Mouse (Mus musculus) layer of hippocampus, postnatal 36 days (tissue): Measurements from ENCODE around the gene 1700028K03Rik. TPM values are rescaled to one million over a fixed set of nuclear protein-coding genes. Genes with fewer than 3 reads are reported as not detected.

Experiments used
- DNase-seq, 2 experiments: peaks; one replicate each; pipeline ENCODE4 v3.0.0; 2022
- total RNA-seq, 2 experiments: library from RNA; stranded (reverse); gene quantifications; 2 replicates each; pipeline ENCODE4 v1.2.3; 2021

The 1700028K03Rik gene
- total RNA-seq, 2 experiments from 2014 or later = 0.65 to 0.71 TPM

- no peak for DNase-seq
Observed at GRCm38 (mm10) chr5:107545927-107546326, 11.4 kb downstream of the 1700028K03Rik start.

GRCm38 (mm10) chr5:107547955-107548354 is 13.4 kb downstream of the 1700028K03Rik start:
- no peak for DNase-seq

GRCm38 (mm10) chr5:107548444-107548843 is 13.9 kb downstream of the 1700028K03Rik start:
- no peak for DNase-seq

- no peak for DNase-seq
Observed at GRCm38 (mm10) chr5:107554336-107554735, 19.8 kb downstream of the 1700028K03Rik start.

GRCm38 (mm10) chr5:107556969-107557368 is 22.5 kb downstream of the 1700028K03Rik start:
- no peak for DNase-seq

GRCm38 (mm10) chr5:107569148-107569547 is 34.6 kb downstream of the 1700028K03Rik start:
- no peak for DNase-seq

GRCm38 (mm10) chr5:107597301-107598077 is 63.0 kb downstream of the 1700028K03Rik start, which contains the start of the genes Rpap2 and Glmn:
Gene Rpap2, plus strand, starts transcription at chr5:107597373.
Gene Glmn, minus strand, starts transcription at chr5:107597888.
- DNase-seq = peak; percentile 81 to 84

GRCm38 (mm10) chr5:107598380-107598779 is 63.9 kb downstream of the 1700028K03Rik start:
- no peak for DNase-seq

Other genes with a start within 250 kb of the 1700028K03Rik start
- 10 to 100 TPM; 16.7 to 21.4 TPM for gene Tgfbr3, start 245.1 kb upstream of the 1700028K03Rik start, total RNA-seq
- gene Brdt, start 203.6 kb upstream of the 1700028K03Rik start, total RNA-seq = 10 to 100 TPM; 17.6 to 18.5 TPM
- 10 to 100 TPM; 56.5 to 61.7 TPM for gene Ephx4, start 132.0 kb upstream of the 1700028K03Rik start, total RNA-seq
- gene Lpcat2b, start 103.2 kb upstream of the 1700028K03Rik start, total RNA-seq = under 1 TPM; 0.25 to 0.30 TPM
- 100 to 1,000 TPM; 106 to 112 TPM for gene Btbd8, start 96.7 kb upstream of the 1700028K03Rik start, total RNA-seq
- 1 to 10 TPM in 1 of 2 experiments, under 1 TPM in 1; 0.15 to 1.0 TPM for gene Gm42669, start 27.1 kb upstream of the 1700028K03Rik start, total RNA-seq
- gene Rpap2, start 62.7 kb downstream of the 1700028K03Rik start, total RNA-seq = 10 to 100 TPM; 21.5 to 22.0 TPM
- 10 to 100 TPM; 18.2 to 18.4 TPM for gene Glmn, start 63.2 kb downstream of the 1700028K03Rik start, total RNA-seq
- gene Gfi1, start 191.3 kb downstream of the 1700028K03Rik start, total RNA-seq = not detected